Mouse (Mus musculus): ENCODE results near the gene Lrrc52. TPM values are rescaled to one million over a fixed set of nuclear protein-coding genes. Genes with fewer than 3 reads are reported as not detected.
A peak's percentile ranks its signal among the peaks of the same experiment; 100 is the strongest.

Gene Lrrc52
- total RNA-seq, 2 experiments from 2014 or later: not detected

DNA sequence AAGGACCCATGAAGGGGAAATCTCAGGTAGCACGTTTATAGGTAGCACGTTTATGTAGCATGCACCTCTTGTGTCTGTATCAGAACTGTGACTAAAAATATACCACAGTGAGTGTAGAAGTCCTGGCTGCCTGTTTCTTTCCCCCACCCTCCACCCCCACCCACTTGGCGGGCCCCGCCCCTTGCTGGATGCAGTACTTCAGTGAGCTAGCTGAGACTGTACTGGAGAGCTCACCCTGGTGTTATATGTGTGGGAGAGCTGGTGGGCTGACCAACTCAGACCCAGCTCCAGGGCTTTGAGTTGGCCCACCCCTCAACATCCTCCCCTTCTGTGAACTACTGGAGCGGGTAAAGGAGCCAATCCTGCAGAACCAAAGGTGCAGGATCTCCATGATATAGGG, 41.0 kb downstream of the Lrrc52 start:
- TF ChIP-seq CTCF (conservative IDR thresholded peaks at IDR 0.05): no peak
- Histone ChIP-seq H3K27ac (no peak overlapping the region), H3K4me3 (no peak overlapping the region)
- DNase-seq (ENCODE audit: low spot score in 2 of 2): no peak

DNA sequence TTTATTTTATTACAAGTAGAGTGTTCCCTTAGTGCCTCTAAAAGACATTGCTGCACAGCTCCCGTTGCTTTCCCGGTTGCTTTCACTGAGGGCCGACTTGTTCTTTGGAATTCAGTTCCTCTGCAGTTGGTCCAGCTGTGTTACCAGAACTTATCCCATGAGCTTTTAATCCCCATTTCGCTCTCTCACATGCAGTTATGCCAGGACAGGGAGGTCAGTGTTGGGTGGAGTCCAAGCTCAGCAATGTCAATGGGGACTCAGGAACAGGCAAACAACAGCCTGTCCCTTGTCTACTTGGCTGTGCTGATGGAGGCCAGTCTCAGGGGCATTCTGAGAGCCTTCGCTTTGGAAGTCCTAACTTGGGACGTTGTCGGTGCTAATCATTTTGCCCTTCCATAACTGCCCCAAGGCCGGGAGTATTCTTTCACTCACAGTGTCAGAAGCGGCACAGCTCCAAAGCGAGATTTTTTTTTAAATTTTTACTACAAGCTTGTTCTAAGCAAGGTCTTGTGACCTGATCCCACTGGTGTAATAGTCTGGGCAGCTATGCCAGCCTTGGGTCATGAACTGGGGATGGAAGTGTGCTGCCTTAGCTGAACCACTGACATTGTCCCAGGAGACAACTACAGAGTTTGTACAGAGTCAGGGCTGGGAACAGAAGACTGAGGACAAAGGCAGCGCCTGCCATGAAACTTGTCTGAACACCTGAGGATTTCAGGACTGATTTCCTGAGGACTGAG, 43.9 kb downstream of the Lrrc52 start:
- Histone ChIP-seq H3K4me3 (no peak overlapping the region), H3K27ac (no peak overlapping the region)
- no peak for DNase-seq (ENCODE audit: low spot score in 2 of 2)
- TF ChIP-seq CTCF (conservative IDR thresholded peaks at IDR 0.05): no peak

- TF ChIP-seq CTCF (conservative IDR thresholded peaks at IDR 0.05): peak; percentile 98
- H3K4me3 ChIP-seq: no peak overlapping the region
- DNase-seq (ENCODE audit: low spot score in 2 of 2): peak; percentile 63 to 84
- H3K27ac ChIP-seq: no peak overlapping the region
Observed at GRCm38 (mm10) chr1:167414846-167415245, 51.7 kb downstream of the Lrrc52 start.

GRCm38 (mm10) chr1:167411991-167412715, 54.4 kb downstream of the Lrrc52 start:
- H3K27ac ChIP-seq: no peak overlapping the region
- TF ChIP-seq CTCF (conservative IDR thresholded peaks at IDR 0.05): no peak
- no peak overlapping the region for H3K4me3 ChIP-seq
- DNase-seq (ENCODE audit: low spot score in 2 of 2): no peak

- no peak for DNase-seq (ENCODE audit: low spot score in 2 of 2)
- no peak overlapping the region for H3K27ac ChIP-seq
- TF ChIP-seq CTCF (conservative IDR thresholded peaks at IDR 0.05): no peak
- H3K4me3 ChIP-seq: no peak overlapping the region
Observed at GRCm38 (mm10) chr1:167409601-167410000, 57.0 kb downstream of the Lrrc52 start.

- no peak for TF ChIP-seq CTCF (conservative IDR thresholded peaks at IDR 0.05)
- H3K27ac ChIP-seq: no peak overlapping the region
- DNase-seq (ENCODE audit: low spot score in 2 of 2): no peak
- H3K4me3 ChIP-seq: no peak overlapping the region
Observed at GRCm38 (mm10) chr1:167405237-167405636, 61.3 kb downstream of the Lrrc52 start.

Other genes starting within 250 kb of the Lrrc52 start
- 10 to 100 TPM; 36.5 to 36.7 TPM for gene Uck2, start 181.5 kb downstream of the Lrrc52 start, total RNA-seq (2021)
- 10 to 100 TPM; 49.6 to 50.4 TPM for gene Tmco1, start 158.4 kb downstream of the Lrrc52 start, total RNA-seq (2021)
- 10 to 100 TPM; 22.5 to 25.8 TPM for gene Aldh9a1, start 116.8 kb downstream of the Lrrc52 start, total RNA-seq (2021)
- gene Mgst3, start 72.9 kb downstream of the Lrrc52 start, total RNA-seq (2021): 10 to 100 TPM; 64.2 to 68.7 TPM
- 1 to 10 TPM; 5.5 to 6.8 TPM for gene Rxrg, start 131.6 kb upstream of the Lrrc52 start, total RNA-seq (2021)
- gene Lmx1a, start 222.5 kb upstream of the Lrrc52 start, total RNA-seq (2021): under 1 TPM; 0.10 to 0.33 TPM

Data from layer of hippocampus, adult 2 months (tissue).